Mouse (Mus musculus) kidney, adult 2 months (tissue): ENCODE measurements around the gene Erbb2.

ENCODE experiments used
- CTCF ChIP-seq: fragments of 200-500 bp; conservative IDR thresholded peaks from 2 replicates; pipeline ENCODE4 v1.5.1; 2011; ENCODE audit warnings: low read depth, mild to moderate bottlenecking, control low read depth, low read length, moderate library complexity, mixed read lengths; ENCODE audit not compliant: insufficient read depth, insufficient read length
- POLR2A ChIP-seq: fragments of 200-500 bp; IDR thresholded peaks from one replicate; pipeline ENCODE4 v1.6.1; 2011; ENCODE audit warnings: low read depth, low read length, control low read depth

GRCm38 (mm10) chr11:98481231-98481630 lies 69.0 kb downstream of the Erbb2 start:
- TF ChIP-seq CTCF (no peak), POLR2A (no peak)
